Mouse (Mus musculus) fat pad, adult 2 months (tissue): ENCODE results near the gene Gm37240.

Source experiments
- DNase-seq: peaks from one replicate; pipeline ENCODE4 v3.0.0-alpha.2; 2011; ENCODE audit warnings: low read depth, low spot score; ENCODE audit errors: extremely low read depth

The Gm37240 gene

GRCm38 (mm10) chr3:84982688-84983087, 904.6 kb downstream of the Gm37240 start:
- no peak for DNase-seq

GRCm38 (mm10) chr3:84980158-84980557, 907.2 kb downstream of the Gm37240 start:
- no peak for DNase-seq

DNA sequence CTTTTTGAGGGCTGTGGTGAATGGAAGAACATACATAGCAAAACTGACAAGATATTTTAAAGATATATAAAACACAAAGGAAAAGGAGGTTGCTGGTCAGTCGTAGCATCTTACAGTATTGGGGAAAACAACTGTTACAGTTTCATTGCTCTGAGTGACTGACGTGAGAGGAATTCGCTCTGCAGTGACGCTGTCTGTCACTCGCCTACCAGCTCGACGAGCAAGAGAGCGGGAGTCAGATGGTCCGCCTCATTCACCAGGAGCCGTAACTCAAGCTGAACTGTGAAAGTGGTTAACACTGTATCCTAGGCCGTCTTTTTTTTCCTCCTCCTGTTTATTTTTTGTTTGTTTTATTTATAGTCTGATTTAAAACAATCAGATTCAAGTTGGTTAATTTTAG, 908.6 kb downstream of the Gm37240 start:
- DNase-seq = no peak

DNA sequence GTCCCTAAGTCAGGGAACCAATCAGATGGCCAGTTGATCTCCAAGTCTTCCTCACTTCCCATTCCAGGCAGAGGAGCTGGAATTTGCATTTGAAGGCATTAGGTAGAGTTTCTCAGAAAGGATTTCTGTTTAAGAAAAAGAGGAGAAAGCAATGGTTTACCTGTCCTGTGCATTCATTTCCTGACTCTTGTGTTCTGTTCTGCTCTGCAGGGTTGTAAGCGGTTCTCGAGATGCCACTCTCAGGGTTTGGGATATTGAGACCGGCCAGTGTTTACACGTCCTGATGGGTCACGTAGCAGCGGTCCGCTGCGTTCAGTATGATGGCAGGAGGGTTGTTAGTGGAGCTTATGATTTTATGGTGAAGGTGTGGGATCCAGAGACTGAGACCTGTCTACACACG, 913.1 kb downstream of the Gm37240 start:
- no peak for DNase-seq

- no peak for DNase-seq
Observed at GRCm38 (mm10) chr3:84972881-84973280, 914.4 kb downstream of the Gm37240 start.

DNA sequence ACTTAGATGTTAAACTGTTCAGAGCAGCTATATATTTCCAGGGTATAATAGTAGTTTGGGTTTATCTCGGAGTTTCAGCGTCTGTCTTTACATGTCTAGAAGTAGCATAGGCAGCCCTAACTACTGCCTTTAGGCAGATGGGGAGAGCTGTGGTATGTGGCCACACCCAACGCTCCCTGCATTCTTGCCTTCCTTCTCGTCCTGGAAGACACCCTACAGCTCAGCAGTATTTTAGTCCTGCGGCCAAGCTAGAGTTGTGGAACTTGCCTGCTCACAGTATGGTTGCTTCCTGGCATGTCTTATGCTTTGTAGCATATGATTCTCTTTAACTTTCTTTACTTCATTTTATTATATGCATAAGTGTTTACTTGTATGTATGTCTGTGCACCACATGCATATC, 915.8 kb downstream of the Gm37240 start:
- no peak for DNase-seq

GRCm38 (mm10) chr3:84967364-84967763, 920.0 kb downstream of the Gm37240 start:
- peak; percentile 61 for DNase-seq

DNA sequence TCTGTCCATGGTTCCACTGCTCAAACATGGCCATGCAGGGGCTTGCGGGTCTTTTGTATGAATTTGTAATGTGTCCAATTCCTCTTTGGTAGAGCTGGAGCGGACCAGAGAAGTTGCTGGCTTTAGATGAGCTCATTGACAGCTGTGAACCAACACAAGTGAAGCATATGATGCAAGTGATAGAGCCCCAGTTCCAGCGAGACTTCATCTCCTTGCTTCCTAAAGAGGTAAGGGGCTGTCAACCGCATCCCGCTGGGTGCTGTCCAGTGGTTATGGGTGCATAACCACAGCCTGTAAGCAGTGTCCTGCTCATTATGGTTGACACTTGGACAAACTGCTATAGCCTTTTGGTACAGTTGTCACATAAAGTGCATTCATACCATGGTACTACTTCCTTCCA, 922.2 kb downstream of the Gm37240 start:
- no peak for DNase-seq

DNA sequence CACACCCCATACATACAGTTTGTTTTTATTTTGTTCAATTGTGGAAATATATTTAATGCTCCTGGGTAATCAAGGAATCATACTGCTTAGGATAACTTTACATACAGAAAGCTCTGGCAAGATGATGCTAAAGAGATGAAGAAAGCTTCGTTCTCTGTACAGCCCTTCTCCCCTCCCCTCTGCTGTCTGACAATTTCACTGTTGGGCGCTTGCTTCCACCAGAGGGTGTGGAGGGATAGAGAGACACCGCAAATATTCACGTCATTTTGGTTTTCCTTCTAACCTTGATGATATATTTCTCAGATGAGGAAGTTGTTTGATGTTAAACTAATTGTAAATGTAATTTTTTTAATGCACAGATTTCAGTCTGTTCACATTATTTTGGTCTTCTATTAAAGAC, 931.5 kb downstream of the Gm37240 start:
- DNase-seq = no peak

- no peak for DNase-seq
Observed at GRCm38 (mm10) chr3:84955011-84955775, 932.1 kb downstream of the Gm37240 start.

DNA sequence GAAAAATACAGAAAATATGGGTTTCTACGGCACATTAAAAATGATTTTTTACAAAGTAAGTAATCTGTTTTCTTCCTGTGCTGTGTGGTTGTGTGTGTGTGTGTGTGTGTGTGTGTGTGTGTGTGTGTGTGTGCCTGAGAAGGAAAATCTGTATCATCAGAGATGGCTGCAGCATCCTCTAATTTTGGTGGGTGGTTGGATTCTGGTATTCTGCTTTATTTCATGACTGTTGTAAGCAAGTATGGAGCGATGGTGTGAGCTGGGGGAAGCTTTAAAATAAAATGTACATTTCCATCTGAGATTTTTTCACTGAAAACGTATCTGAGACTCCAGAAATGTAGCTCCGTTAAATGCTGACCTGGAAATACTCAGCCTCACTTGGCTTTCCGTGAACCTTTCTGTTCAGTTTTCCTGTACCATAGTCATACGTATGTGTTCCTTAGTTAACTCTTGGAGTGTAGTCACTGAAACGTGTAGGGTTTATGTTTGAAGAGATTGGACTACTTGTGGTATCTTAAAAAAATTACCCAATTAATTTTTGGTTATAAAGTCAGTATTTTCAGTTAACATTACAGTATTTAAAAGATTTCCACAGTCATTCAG, 934.6 kb downstream of the Gm37240 start:
- DNase-seq = no peak

- DNase-seq = no peak
Observed at GRCm38 (mm10) chr3:84952135-84952534, 935.2 kb downstream of the Gm37240 start.

- no peak for DNase-seq
Observed at GRCm38 (mm10) chr3:84951698-84952097, 935.6 kb downstream of the Gm37240 start.

GRCm38 (mm10) chr3:84949387-84949786, 937.9 kb downstream of the Gm37240 start:
- no peak for DNase-seq

GRCm38 (mm10) chr3:84946381-84946780, 940.9 kb downstream of the Gm37240 start:
- no peak for DNase-seq

- DNase-seq = no peak
Observed at GRCm38 (mm10) chr3:84944933-84945332, 942.4 kb downstream of the Gm37240 start.

GRCm38 (mm10) chr3:84937360-84938355, 949.7 kb downstream of the Gm37240 start:
- DNase-seq = no peak

DNA sequence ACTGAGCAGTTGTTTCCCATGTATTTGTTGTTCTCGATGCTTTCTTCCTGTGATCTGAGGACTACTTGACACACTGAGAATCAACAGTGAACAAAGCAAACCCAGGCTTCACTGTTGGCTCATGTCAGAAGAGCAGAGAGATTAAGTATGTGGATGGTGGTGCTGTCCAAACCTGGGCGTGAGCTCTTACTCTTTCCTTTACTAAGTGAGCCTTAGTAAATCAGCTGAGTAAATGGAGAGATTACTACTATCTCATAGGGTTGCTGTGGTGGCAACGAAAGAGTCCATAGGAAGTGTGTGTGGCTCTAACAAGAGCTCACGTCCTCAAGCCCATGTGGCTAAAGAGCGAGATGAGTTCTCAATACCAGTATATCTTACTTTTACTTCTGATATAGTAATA, 950.4 kb downstream of the Gm37240 start:
- DNase-seq = no peak

GRCm38 (mm10) chr3:84936252-84936651, 951.1 kb downstream of the Gm37240 start:
- DNase-seq = no peak

DNA sequence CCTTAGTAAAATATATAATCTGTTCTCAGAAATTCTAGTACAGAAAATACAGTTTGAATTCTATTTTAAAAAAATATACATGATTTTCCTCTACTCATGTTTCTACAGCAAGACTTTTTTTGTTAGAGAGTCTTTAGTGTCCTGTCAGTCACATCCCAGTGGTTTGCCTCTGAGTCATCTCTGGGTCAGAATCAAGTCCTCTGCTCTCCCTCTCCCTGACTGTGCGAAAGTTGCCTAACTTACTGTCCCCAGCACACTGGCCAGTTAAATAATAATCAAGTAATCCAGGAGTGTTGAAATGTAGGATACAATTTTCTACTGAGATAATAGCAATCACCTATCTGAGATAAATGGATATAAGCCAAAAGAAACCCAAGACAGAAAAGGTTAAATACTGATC, 951.6 kb downstream of the Gm37240 start:
- no peak for DNase-seq

DNA sequence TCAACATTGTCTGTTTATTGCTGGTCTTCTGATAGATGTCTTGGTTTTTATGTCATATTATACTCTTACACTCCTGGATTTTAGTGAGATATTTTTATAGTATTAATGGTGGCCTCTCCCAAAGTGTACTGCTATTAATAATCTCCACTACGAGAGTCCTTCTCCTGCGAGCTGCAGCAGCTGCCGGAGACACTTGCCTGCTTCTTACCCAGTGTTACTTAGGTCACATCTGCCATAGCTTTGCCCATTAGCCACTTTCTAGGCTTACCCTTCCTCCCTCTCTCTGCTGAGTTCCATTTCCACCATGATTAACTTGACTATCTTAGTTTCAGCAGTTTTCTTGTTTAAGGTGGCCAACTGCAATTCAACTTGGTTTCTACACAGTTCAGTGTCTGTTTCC, 956.6 kb downstream of the Gm37240 start:
- no peak for DNase-seq

GRCm38 (mm10) chr3:84929171-84929570, 958.1 kb downstream of the Gm37240 start:
- DNase-seq = no peak
